Mouse (Mus musculus) right cerebral cortex, postnatal 36 days (tissue): ENCODE results near the gene Rrnad1.
"Not testable (repeated sequence)": the region's sequence is repeated elsewhere in the genome, so short reads cannot be mapped to it uniquely, and the experiment has no call there.

Source experiments
- DNase-seq, 2 experiments: peaks; one replicate each; pipeline ENCODE4 v3.0.0; 2022; ENCODE audit warnings: low spot score in 2 of 2, mixed read lengths in 1 of 2

Gene Rrnad1

GRCm38 (mm10) chr3:87918551-87918950, 12.0 kb downstream of the Rrnad1 start:
- no peak for DNase-seq

GRCm38 (mm10) chr3:87916990-87917389, 13.5 kb downstream of the Rrnad1 start:
- no peak for DNase-seq

- DNase-seq = no peak
These were observed 16.6 kb downstream of the Rrnad1 start for GRCm38 (mm10) chr3:87913891-87914290.

GRCm38 (mm10) chr3:87913491-87913890, 17.0 kb downstream of the Rrnad1 start:
- DNase-seq = no peak

- no peak for DNase-seq
These were observed 19.9 kb downstream of the Rrnad1 start for GRCm38 (mm10) chr3:87910573-87911141.

- DNase-seq = no peak
These were observed 20.6 kb downstream of the Rrnad1 start for GRCm38 (mm10) chr3:87909874-87910273.

- DNase-seq = no peak
These were observed 21.1 kb downstream of the Rrnad1 start for GRCm38 (mm10) chr3:87909381-87909780.

- no peak for DNase-seq
These were observed 22.6 kb downstream of the Rrnad1 start for GRCm38 (mm10) chr3:87907906-87908305.

- no peak for DNase-seq
These were observed 23.3 kb downstream of the Rrnad1 start for GRCm38 (mm10) chr3:87906981-87907857.

GRCm38 (mm10) chr3:87906601-87906980, 23.9 kb downstream of the Rrnad1 start:
- no peak for DNase-seq

GRCm38 (mm10) chr3:87905880-87906485, 24.5 kb downstream of the Rrnad1 start, which contains the start of gene Hdgf:
Gene Hdgf, plus strand, starts transcription at chr3:87906321.
- DNase-seq = peak; percentile 90 to 91

- no peak for DNase-seq
These were observed 26.7 kb downstream of the Rrnad1 start for GRCm38 (mm10) chr3:87903821-87904220.

GRCm38 (mm10) chr3:87901959-87902358, 28.6 kb downstream of the Rrnad1 start:
- not testable (repeated sequence) for DNase-seq

GRCm38 (mm10) chr3:87901036-87901624, 29.4 kb downstream of the Rrnad1 start:
- DNase-seq = no peak

- DNase-seq = no peak
These were observed 30.7 kb downstream of the Rrnad1 start for GRCm38 (mm10) chr3:87899776-87900175.

GRCm38 (mm10) chr3:87899266-87899665, 31.3 kb downstream of the Rrnad1 start:
- DNase-seq = no peak

GRCm38 (mm10) chr3:87893367-87893905, 37.1 kb downstream of the Rrnad1 start:
- no peak for DNase-seq

GRCm38 (mm10) chr3:87891481-87891880, 39.0 kb downstream of the Rrnad1 start:
- DNase-seq = no peak

GRCm38 (mm10) chr3:87887400-87887799, 43.1 kb downstream of the Rrnad1 start:
- DNase-seq = not testable (repeated sequence)

GRCm38 (mm10) chr3:87886416-87886815, 44.1 kb downstream of the Rrnad1 start:
- no peak for DNase-seq

- DNase-seq = no peak
These were observed 44.5 kb downstream of the Rrnad1 start for GRCm38 (mm10) chr3:87886004-87886365.
